Mouse (Mus musculus) liver, postnatal 0 days (tissue): ENCODE measurements around the gene Tekt3.

Experiments
- CTCF ChIP-seq: sonication (generic); IDR thresholded peaks from 2 replicates; pipeline ENCODE4 v1.5.1; 2016; ENCODE audit warnings: antibody characterized with exemption, low read depth
- EP300 ChIP-seq: IDR thresholded peaks from 2 replicates; pipeline ENCODE4 v1.6.1; 2016; ENCODE audit warnings: antibody characterized with exemption, low read depth, mild to moderate bottlenecking

- TF ChIP-seq CTCF, result no peak
- no peak for TF ChIP-seq EP300
These were observed 11.0 kb upstream of the Tekt3 start for GRCm38 (mm10) chr11:63050362-63050932.
